Mouse (Mus musculus) ES-Bruce4 (cell line): Measurements from ENCODE around the gene Gm4131.

Experiments
- CTCF ChIP-seq: IDR thresholded peaks from one replicate; pipeline ENCODE4 v1.8.1; 2011; ENCODE audit warnings: low read depth, low read length
- EP300 ChIP-seq: IDR thresholded peaks from 2 replicates; pipeline ENCODE4 v1.6.1; 2011; ENCODE audit warnings: low read depth, low read length; ENCODE audit not compliant: insufficient read depth
- POLR2A ChIP-seq: IDR thresholded peaks from one replicate; pipeline ENCODE4 v1.8.1; 2011; ENCODE audit warnings: low read length; ENCODE audit not compliant: insufficient read depth

DNA sequence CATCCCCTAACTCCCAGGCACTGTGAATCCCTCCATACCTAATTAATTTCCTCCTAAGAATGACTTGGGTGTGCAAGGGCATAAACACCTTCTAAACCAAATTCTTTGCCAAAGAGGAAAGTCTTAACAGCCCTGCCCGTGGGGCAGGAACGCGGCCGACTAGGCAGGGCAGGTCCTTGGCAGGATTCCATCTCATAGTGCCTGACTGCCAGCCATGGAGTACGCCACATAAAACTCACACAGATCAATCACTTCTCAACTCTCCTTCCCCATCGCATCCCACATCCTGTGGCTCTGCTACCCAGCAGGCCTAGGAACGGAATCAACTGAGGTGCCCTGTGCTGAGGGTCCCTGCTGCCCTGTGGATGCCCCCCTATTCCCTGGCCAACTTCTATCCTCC, 3.0 kb downstream of the Gm4131 start:
- TF ChIP-seq POLR2A, result no peak
- TF ChIP-seq CTCF, result no peak
- no peak for TF ChIP-seq EP300
